Comparison of ENCODE assay signal across 16 mouse cellular contexts in genomic region chr17:73068321-73068992, GRCm38 (mm10). TPM values are rescaled to one million over a fixed set of nuclear protein-coding genes. Genes with fewer than 3 reads are reported as not detected.
DNase-seq lines count a peak whose midpoint lies in the region; ATAC-seq and TF ChIP-seq lines count a peak whose summit lies in the region.
"Had no signal": no experiment of that assay in that cellular context is flagged by ENCODE, and none has a peak within 500 bp of the region (broad histone marks: within the 10 kb centered on the region; RNA-seq: fewer than 3 reads in every experiment).

No protein-coding gene starts in this region.

- no peaks in the 10 kb centered on the region for H3K9me3 ChIP-seq in heart, embryonic 10.5 days
- H3K9me3 ChIP-seq in lung, postnatal 0 days (ENCODE audit: low read length): no peaks in the 10 kb centered on the region
- no peaks in the 10 kb centered on the region for H3K9me3 ChIP-seq in intestine, embryonic 16.5 days (ENCODE audit: control insufficient read depth, low read length)
- H3K9me3 ChIP-seq: embryonic facial prominence, embryonic 12.5 days; neural tube, embryonic 13.5 days had no signal

- 53% methylated on average over 10 of the region's 10 CpGs for WGBS in heart, embryonic 10.5 days
- 55% methylated on average over 10 of the region's 10 CpGs for WGBS in lung, postnatal 0 days
- WGBS in intestine, embryonic 16.5 days: 66% methylated on average over 10 of the region's 10 CpGs

- no peak overlapping the region; the same call in 1 of the 2 replicates for H3K4me2 ChIP-seq in lung, postnatal 0 days (replicated peaks; ENCODE audit: low read depth, low read length)
- no peak overlapping the region for H3K4me2 ChIP-seq in intestine, embryonic 16.5 days (ENCODE audit: low read depth, low read length)
- H3K4me2 ChIP-seq: embryonic facial prominence, embryonic 12.5 days; midbrain, embryonic 11.5 days; neural tube, embryonic 13.5 days had no signal

- no peak for ATAC-seq in lung, postnatal 0 days
- ATAC-seq in intestine, embryonic 16.5 days: no peak
- ATAC-seq: CD4-positive, CD25-positive, alpha-beta regulatory T cell, adult 4 months; forebrain, embryonic 14.5 days had no signal

- no peaks in the 10 kb centered on the region for H3K36me3 ChIP-seq in heart, embryonic 10.5 days
- no peaks in the 10 kb centered on the region for H3K36me3 ChIP-seq in lung, postnatal 0 days (ENCODE audit: insufficient read depth, low read length)
- no peaks in the 10 kb centered on the region for H3K36me3 ChIP-seq in intestine, embryonic 16.5 days (ENCODE audit: control insufficient read depth, insufficient read depth, low read length)
- H3K36me3 ChIP-seq: embryonic facial prominence, embryonic 12.5 days; neural tube, embryonic 13.5 days had no signal

- DNase-seq in heart, embryonic 10.5 days (ENCODE audit: low spot score): no peak
- DNase-seq in heart, postnatal 25 days (ENCODE audit: low spot score): no peak
- peak; percentile 21 for DNase-seq in lung, postnatal 0 days (ENCODE audit: low spot score)
- no peak for DNase-seq in lung, postnatal 25 days (ENCODE audit: low spot score)
- no peak for DNase-seq in frontal cortex, postnatal 10 days (ENCODE audit: low spot score in 2 of 2)
- DNase-seq in urinary bladder, postnatal 36 days (ENCODE audit: low spot score in 2 of 2): no peak
- DNase-seq in embryo, embryonic 9.5 days (ENCODE audit: extremely low spot score): no peak
- DNase-seq: cerebellum, adult 9-11 months; kidney, adult 18-20 months; layer of hippocampus, postnatal 36 days had no signal

- no peak for TF ChIP-seq EP300 in lung, postnatal 0 days (IDR thresholded peaks at IDR 0.05)

- H3K4me3 ChIP-seq in heart, embryonic 10.5 days: no peak overlapping the region
- H3K4me3 ChIP-seq in lung, postnatal 0 days (ENCODE audit: low read depth, low read length): no peak overlapping the region
- no peak overlapping the region for H3K4me3 ChIP-seq in intestine, embryonic 16.5 days (ENCODE audit: low read length)
- H3K4me3 ChIP-seq: embryonic facial prominence, embryonic 12.5 days; neural tube, embryonic 13.5 days had no signal

- no peaks in the 10 kb centered on the region for H3K27me3 ChIP-seq in heart, embryonic 10.5 days (ENCODE audit: insufficient read depth, poor library complexity, severe bottlenecking)
- H3K27me3 ChIP-seq in lung, postnatal 0 days (replicated peaks; ENCODE audit: insufficient read depth, low read length): no peaks in the 10 kb centered on the region
- H3K27me3 ChIP-seq in intestine, embryonic 16.5 days (replicated peaks; ENCODE audit: control insufficient read depth, insufficient read depth, low read length): no peaks in the 10 kb centered on the region
- H3K27me3 ChIP-seq: embryonic facial prominence, embryonic 12.5 days; neural tube, embryonic 13.5 days had no signal

- H3K9ac ChIP-seq in lung, postnatal 0 days (replicated peaks; ENCODE audit: low read depth): no peak overlapping the region
- no peak overlapping the region for H3K9ac ChIP-seq in intestine, embryonic 16.5 days (ENCODE audit: low read depth, low read length)
- H3K9ac ChIP-seq: embryonic facial prominence, embryonic 12.5 days; neural tube, embryonic 13.5 days had no signal

- peaks cover 75% of the 10 kb centered on the region for H3K4me1 ChIP-seq in heart, embryonic 10.5 days
- H3K4me1 ChIP-seq in lung, postnatal 0 days (ENCODE audit: insufficient read depth, low read depth, low read length): peaks cover 6% of the 10 kb centered on the region; the same call in 1 of the 2 replicates
- peaks cover 34% of the 10 kb centered on the region for H3K4me1 ChIP-seq in intestine, embryonic 16.5 days (ENCODE audit: control insufficient read depth, insufficient read depth, low read length)

- intact Hi-C loops in heart, postnatal 25 days (cut with DNase I): loop anchor here (5.0 kb wide), 3 partner anchors 39 to 151 kb away; partner anchors contain the start of genes Lbh and Lclat1

- TF ChIP-seq CTCF in lung, postnatal 0 days (IDR thresholded peaks at IDR 0.05): no peak

- peak overlapping the region; percentile 86 for H3K27ac ChIP-seq in heart, embryonic 10.5 days
- peak overlapping the region; percentile 55 for H3K27ac ChIP-seq in lung, postnatal 0 days (ENCODE audit: low read length)
- H3K27ac ChIP-seq in intestine, embryonic 16.5 days (ENCODE audit: low read length): peak overlapping the region; percentile 60
- H3K27ac ChIP-seq: embryonic facial prominence, embryonic 12.5 days had no signal

RNA-seq across cellular contexts. Expression of gene Lclat1, which starts 39.3 kb away (rescaled TPM):
- 24.4 and 37.9 TPM in 2 replicates for polyA plus RNA-seq in heart, embryonic 10.5 days (2016; fragmentation: Nextera tagmentation; extraction: Ambion mirVana)
- 100 to 1,000 TPM; 107 to 116 TPM for total RNA-seq in heart, postnatal 25 days (2021)
- 9.1 and 10.2 TPM in 2 replicates for polyA plus RNA-seq in lung, postnatal 0 days (2015; fragmentation: Nextera tagmentation; extraction: Ambion mirVana)
- polyA plus RNA-seq in intestine, embryonic 16.5 days (2015; fragmentation: Nextera tagmentation; extraction: Ambion mirVana): 31.6 and 42.0 TPM in 2 replicates
